Mouse (Mus musculus): ENCODE data around the gene Arhgef12. TPM values are rescaled to one million over a fixed set of nuclear protein-coding genes. Genes with fewer than 3 reads are reported as not detected.

The Arhgef12 gene
- total RNA-seq (2014; rRNA removed) (86.0 and 116 TPM in 2 replicates), polyA plus RNA-seq (2015; fragmentation: Nextera tagmentation; extraction: Ambion mirVana) (14.0 and 14.9 TPM in 2 replicates)

- WGBS: 24% methylated on average over 10 of the region's 10 CpGs
- H3K27me3 ChIP-seq (ENCODE audit: insufficient read depth, low read length): no peaks in the 10 kb centered on the region
- no peaks in the 10 kb centered on the region for H3K9me3 ChIP-seq (ENCODE audit: low read length)
- DNase-seq (ENCODE audit: low spot score): peak; percentile 81
- peak within 1 kb of the TSS; percentile 92 for H3K4me3 ChIP-seq (ENCODE audit: low read length)
- no peak for ATAC-seq
- H3K9ac ChIP-seq (replicated peaks; ENCODE audit: low read length): peak within 1 kb of the TSS; percentile 84
- H3K4me1 ChIP-seq (ENCODE audit: insufficient read depth, low read length): peaks cover 11% of the 10 kb centered on the region
- H3K36me3 ChIP-seq (ENCODE audit: insufficient read depth, low read length): peaks cover 11% of the 10 kb centered on the region
- TF ChIP-seq CTCF (IDR thresholded peaks at IDR 0.05; ENCODE audit: low read depth): peak; percentile 73
- H3K27ac ChIP-seq: peak within 1 kb of the TSS; percentile 92
- peak within 1 kb of the TSS; percentile 91 for H3K4me2 ChIP-seq (ENCODE audit: low read depth, low read length)
Observed at GRCm38 (mm10) chr9:43107187-43107517, at the start of gene Arhgef12. TSS of gene Arhgef12 (minus strand) at chr9:43107239.

GRCm38 (mm10) chr9:43155960-43156359 is 48.9 kb upstream of the Arhgef12 start:
- no peak for ATAC-seq
- 87% methylated on average over 6 of the region's 6 CpGs for WGBS
- no peaks in the 10 kb centered on the region for H3K9me3 ChIP-seq (ENCODE audit: low read length)
- H3K36me3 ChIP-seq (ENCODE audit: insufficient read depth, low read length): no peaks in the 10 kb centered on the region
- no peaks in the 10 kb centered on the region for H3K27me3 ChIP-seq (ENCODE audit: insufficient read depth, low read length)
- no peak for TF ChIP-seq CTCF (IDR thresholded peaks at IDR 0.05; ENCODE audit: low read depth)
- no peak overlapping the region for H3K4me3 ChIP-seq (ENCODE audit: low read length)
- DNase-seq (ENCODE audit: low spot score): no peak
- no peak overlapping the region for H3K4me2 ChIP-seq (ENCODE audit: low read depth, low read length)
- no peak overlapping the region for H3K27ac ChIP-seq
- H3K9ac ChIP-seq (replicated peaks; ENCODE audit: low read length): no peak overlapping the region
- H3K4me1 ChIP-seq (ENCODE audit: insufficient read depth, low read length): no peaks in the 10 kb centered on the region

GRCm38 (mm10) chr9:43151779-43152178 is 44.7 kb upstream of the Arhgef12 start:
- no peaks in the 10 kb centered on the region for H3K36me3 ChIP-seq (ENCODE audit: insufficient read depth, low read length)
- H3K27me3 ChIP-seq (ENCODE audit: insufficient read depth, low read length): no peaks in the 10 kb centered on the region
- no peaks in the 10 kb centered on the region for H3K9me3 ChIP-seq (ENCODE audit: low read length)
- H3K4me3 ChIP-seq (ENCODE audit: low read length): no peak overlapping the region
- no peak overlapping the region for H3K27ac ChIP-seq
- 86% methylated on average over 6 of the region's 6 CpGs for WGBS
- TF ChIP-seq CTCF (IDR thresholded peaks at IDR 0.05; ENCODE audit: low read depth): no peak
- no peaks in the 10 kb centered on the region for H3K4me1 ChIP-seq (ENCODE audit: insufficient read depth, low read length)
- H3K4me2 ChIP-seq (ENCODE audit: low read depth, low read length): no peak overlapping the region
- no peak overlapping the region for H3K9ac ChIP-seq (replicated peaks; ENCODE audit: low read length)
- DNase-seq (ENCODE audit: low spot score) (no peak), ATAC-seq (no peak)

- Histone ChIP-seq H3K9me3 (ENCODE audit: low read length) (no peaks in the 10 kb centered on the region), H3K27me3 (ENCODE audit: insufficient read depth, low read length) (no peaks in the 10 kb centered on the region), H3K9ac (replicated peaks; ENCODE audit: low read length) (no peak overlapping the region), H3K27ac (no peak overlapping the region), H3K4me3 (ENCODE audit: low read length) (no peak overlapping the region), H3K36me3 (ENCODE audit: insufficient read depth, low read length) (no peaks in the 10 kb centered on the region), H3K4me1 (ENCODE audit: insufficient read depth, low read length) (no peaks in the 10 kb centered on the region), H3K4me2 (ENCODE audit: low read depth, low read length) (no peak overlapping the region)
- WGBS: 61% methylated on average over 9 of the region's 9 CpGs
- DNase-seq (ENCODE audit: low spot score) (no peak), ATAC-seq (no peak)
- no peak for TF ChIP-seq CTCF (IDR thresholded peaks at IDR 0.05; ENCODE audit: low read depth)
Observed at GRCm38 (mm10) chr9:43150957-43151356, 43.9 kb upstream of the Arhgef12 start.

GRCm38 (mm10) chr9:43150075-43150474 is 43.0 kb upstream of the Arhgef12 start:
- WGBS: 47% methylated on average over 10 of the region's 10 CpGs
- DNase-seq (ENCODE audit: low spot score) (peak; percentile 28), ATAC-seq (no peak)
- no peak for TF ChIP-seq CTCF (IDR thresholded peaks at IDR 0.05; ENCODE audit: low read depth)
- Histone ChIP-seq H3K4me2 (ENCODE audit: low read depth, low read length) (no peak overlapping the region), H3K4me1 (ENCODE audit: insufficient read depth, low read length) (no peaks in the 10 kb centered on the region), H3K27ac (no peak overlapping the region), H3K27me3 (ENCODE audit: insufficient read depth, low read length) (no peaks in the 10 kb centered on the region), H3K9ac (replicated peaks; ENCODE audit: low read length) (0 out of 2 replicates have a peak overlapping the region, but pooled peaks have one; percentile 13), H3K9me3 (ENCODE audit: low read length) (no peaks in the 10 kb centered on the region), H3K36me3 (ENCODE audit: insufficient read depth, low read length) (no peaks in the 10 kb centered on the region), H3K4me3 (ENCODE audit: low read length) (no peak overlapping the region)

GRCm38 (mm10) chr9:43149498-43149897 is 42.5 kb upstream of the Arhgef12 start:
- WGBS: 75% methylated on average over 3 of the region's 3 CpGs
- Histone ChIP-seq H3K4me3 (ENCODE audit: low read length) (no peak overlapping the region), H3K27me3 (ENCODE audit: insufficient read depth, low read length) (no peaks in the 10 kb centered on the region), H3K36me3 (ENCODE audit: insufficient read depth, low read length) (no peaks in the 10 kb centered on the region), H3K4me2 (ENCODE audit: low read depth, low read length) (no peak overlapping the region), H3K9me3 (ENCODE audit: low read length) (no peaks in the 10 kb centered on the region), H3K9ac (replicated peaks; ENCODE audit: low read length) (no peak overlapping the region), H3K4me1 (ENCODE audit: insufficient read depth, low read length) (no peaks in the 10 kb centered on the region), H3K27ac (no peak overlapping the region)
- ATAC-seq (no peak), DNase-seq (ENCODE audit: low spot score) (no peak)
- no peak for TF ChIP-seq CTCF (IDR thresholded peaks at IDR 0.05; ENCODE audit: low read depth)

- TF ChIP-seq CTCF (IDR thresholded peaks at IDR 0.05; ENCODE audit: low read depth): no peak
- Histone ChIP-seq H3K36me3 (ENCODE audit: insufficient read depth, low read length) (no peaks in the 10 kb centered on the region), H3K27me3 (ENCODE audit: insufficient read depth, low read length) (no peaks in the 10 kb centered on the region), H3K4me2 (ENCODE audit: low read depth, low read length) (no peak overlapping the region), H3K4me1 (ENCODE audit: insufficient read depth, low read length) (no peaks in the 10 kb centered on the region), H3K27ac (no peak overlapping the region), H3K9me3 (ENCODE audit: low read length) (no peaks in the 10 kb centered on the region), H3K9ac (replicated peaks; ENCODE audit: low read length) (no peak overlapping the region), H3K4me3 (ENCODE audit: low read length) (no peak overlapping the region)
- DNase-seq (ENCODE audit: low spot score) (no peak), ATAC-seq (no peak)
- WGBS: 85% methylated on average over 4 of the region's 4 CpGs
Observed at GRCm38 (mm10) chr9:43145196-43145595, 38.2 kb upstream of the Arhgef12 start.
